Mouse (Mus musculus): Measurements from ENCODE around the gene Olfm2. TPM values are rescaled to one million over a fixed set of nuclear protein-coding genes. Genes with fewer than 3 reads are reported as not detected.

Gene Olfm2
- total RNA-seq, 1 experiment from 2014 or later: 0.46 TPM

DNA sequence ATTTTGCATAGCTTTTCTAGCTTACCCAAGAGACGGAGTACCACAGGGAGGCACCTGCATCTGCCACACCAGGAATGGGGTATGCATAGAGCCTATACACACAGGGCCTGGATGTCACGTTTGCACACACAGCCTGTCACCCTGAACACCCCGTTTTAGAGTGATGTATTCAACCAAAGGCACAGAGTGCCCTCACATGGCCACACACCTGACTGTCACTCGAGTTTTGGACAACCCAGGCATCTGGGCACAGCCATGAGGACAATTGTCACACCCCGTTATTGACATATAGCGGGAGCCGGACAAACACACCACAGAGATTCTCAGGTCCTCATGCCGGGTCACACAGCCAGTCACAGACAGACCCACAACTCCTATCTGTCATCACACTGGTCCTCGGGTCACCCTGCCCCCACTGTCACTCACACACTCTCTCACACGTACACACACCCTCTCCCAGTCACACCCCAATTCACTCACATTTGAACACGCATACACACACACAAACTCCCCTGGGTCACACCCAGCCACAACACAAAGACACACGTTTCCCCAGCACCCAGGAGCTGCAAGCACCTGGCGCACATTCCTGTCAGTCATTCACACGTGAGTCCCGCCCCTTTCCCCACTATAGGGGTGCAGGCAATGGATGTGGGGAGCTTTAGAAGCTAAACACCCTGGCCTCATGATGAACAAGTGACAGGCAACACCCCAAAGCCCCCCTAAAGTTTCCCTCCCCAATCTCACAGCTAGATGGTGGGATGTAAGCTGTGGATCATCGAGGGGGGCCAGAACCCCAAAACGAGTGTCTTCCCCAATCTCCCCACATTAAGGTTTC is 801 bp downstream of the Olfm2 start:
- DNase-seq: no peak

DNA sequence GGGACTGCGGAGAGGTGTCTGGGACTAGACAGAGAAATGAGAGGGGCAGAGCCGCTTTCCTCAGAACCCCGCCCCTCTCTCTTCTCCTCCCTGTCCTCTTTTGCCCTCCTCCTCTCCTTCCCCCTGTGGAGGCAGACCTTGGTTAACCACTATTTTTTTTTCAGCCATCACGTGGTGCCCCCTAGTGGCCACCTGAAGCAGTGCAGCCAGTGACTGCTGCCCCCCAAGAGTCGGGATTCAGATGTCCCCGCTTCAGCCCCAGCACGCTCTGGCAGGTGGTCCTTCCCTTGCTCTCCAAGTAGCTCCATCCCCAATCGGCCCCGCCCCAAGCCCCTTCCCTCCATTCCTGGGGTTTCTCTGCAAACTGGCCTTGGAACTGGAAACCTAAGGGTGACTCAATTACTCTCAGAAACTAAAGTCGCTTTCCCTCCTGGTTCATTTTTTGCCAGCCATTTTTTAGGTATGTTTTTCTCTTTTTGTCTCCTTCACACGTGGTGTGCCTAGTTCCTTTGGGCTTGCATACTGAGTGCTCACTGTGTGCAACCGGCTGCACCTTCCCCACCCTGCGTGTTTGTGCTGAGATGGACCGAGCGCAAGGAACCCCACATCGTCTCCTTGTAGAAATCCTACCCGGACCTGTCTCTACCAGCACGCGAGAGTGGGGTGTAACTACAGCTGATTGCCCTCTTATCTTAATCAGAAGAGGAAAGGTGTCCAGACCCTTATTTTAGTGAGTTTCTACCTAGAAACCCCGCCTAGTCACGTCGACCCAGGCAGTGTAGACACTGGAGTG is 2.0 kb downstream of the Olfm2 start:
- peak; percentile 25 for DNase-seq

DNA sequence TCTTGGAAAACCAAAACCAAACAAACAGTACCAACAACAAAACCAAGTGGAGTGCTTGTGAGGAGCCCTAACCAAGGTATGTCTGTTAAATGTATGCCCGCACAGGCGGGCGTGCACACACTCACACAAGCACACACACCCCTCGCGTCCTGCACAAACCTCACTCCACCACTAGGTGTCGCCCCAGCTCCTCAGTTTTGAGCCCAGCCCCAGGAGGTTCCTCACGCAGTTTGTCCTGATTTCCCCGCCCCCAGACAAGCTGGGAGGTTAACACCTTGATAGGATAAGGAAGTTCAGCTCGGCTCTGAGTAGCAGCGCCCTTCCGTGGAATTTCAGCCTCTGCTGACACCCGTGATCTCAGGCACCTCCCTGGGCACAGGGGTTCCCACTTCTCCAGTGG is 5.7 kb downstream of the Olfm2 start:
- peak; percentile 83 for DNase-seq

DNA sequence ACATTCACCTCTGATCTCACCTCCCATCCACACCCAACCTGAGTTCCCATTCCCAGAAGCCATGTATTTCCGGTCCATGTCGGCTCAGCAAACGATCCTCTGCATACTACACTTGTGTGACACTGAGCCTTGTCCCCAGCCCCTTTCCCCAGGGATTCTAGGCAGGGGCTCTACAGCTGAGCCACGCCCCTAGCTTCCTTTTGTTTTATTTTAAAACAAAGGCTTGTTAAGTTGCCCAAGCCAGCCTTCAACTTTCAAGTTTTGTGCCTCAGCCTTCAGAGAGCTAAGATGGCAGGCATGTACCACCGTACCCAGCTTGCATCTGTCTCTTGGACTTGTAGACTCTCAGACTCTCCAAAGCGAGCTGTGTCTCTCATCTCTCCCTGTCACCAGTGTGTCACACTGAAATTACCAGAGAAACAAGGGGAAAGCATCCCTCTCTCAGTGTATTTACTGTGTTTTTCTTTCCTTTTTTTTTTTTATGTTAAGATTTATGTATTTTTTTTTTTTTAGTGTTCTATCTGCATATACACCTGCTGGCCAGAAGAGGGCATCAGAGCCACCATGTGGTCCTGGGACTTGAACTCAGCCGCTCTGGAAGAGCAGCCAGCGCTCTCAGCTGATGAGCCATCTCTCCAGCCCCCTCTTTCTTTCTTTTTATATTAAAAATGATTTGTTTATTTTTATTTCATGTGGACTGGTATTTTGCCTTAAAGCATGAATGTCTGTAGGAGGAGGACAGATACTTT is 7.7 kb downstream of the Olfm2 start:
- DNase-seq: no peak

DNA sequence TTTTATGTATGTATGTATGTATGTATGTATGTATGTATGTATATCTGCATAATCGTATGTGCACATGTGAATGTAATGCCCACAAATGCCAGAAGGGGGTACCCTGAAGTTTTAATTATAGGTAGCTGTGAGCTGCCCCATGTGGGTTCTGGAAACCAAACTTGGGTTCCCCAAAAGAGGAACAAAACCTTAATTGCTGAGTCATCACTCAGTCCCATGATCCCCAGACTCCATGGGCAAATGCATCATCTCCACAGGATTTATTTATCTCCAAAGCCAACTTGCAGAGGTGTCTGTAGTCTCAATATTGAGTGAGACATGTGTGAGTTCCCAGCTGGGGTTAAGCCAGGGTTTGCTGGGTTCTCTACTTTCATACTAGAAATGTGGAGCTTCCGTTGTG is 8.9 kb downstream of the Olfm2 start:
- DNase-seq: no peak

DNA sequence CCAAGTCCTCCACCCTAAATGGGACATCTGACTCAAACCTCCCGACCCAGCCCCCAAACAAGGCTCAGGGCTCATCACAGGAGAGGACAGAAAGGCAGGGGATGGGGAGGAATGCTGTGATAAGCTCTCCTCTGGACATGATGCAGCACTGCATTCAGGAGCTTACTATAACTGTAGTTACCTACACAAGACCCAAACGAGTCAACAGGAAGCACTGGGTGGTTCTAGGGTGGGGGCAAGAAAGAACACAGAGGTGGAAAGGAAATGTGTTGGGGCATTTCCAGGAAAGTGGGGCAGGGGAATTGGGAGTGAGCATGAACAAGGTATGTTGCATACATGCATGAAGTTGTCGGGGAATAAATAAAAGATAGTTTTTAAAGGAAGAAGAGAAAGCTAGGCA is 11.5 kb downstream of the Olfm2 start:
- DNase-seq: no peak

DNA sequence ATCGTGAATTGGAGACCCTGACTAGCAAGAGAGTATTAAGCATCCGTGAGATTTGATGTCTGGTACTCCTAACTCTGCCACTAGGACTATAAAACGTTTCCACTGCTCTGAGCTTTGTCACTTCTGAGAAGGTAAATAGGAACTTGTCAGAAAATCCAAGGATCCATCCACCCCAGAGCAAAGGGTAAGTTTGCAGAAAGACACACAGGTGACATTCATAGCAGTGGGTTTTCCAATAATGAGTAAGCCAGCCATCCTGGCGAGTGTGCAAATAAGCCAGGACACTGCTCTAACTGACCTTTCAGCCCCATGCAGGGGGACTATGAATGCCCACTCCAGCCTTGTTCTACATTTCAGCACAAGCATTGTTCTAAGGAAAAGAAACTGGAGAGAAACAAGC is 14.4 kb downstream of the Olfm2 start:
- DNase-seq: no peak

DNA sequence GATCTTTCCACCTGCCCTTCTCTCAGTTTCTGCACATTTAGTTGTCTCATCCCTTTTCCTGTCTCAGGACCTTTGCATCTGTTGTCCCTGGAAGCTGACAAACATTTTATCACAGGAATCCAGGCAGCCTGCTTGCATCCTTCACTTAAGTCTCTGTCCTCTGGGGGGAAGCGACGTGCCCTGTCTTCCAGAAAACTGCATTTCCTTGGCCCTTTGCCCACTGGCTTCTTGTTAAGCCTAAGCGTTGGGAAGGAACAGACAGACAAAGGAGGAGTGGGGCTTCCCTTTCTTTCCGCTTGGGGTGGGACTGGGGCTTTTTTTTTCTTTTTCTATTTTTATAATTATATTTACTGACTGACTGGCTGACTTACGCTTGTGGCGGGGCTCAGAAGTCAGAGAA is 16.7 kb downstream of the Olfm2 start:
- no peak for DNase-seq

DNA sequence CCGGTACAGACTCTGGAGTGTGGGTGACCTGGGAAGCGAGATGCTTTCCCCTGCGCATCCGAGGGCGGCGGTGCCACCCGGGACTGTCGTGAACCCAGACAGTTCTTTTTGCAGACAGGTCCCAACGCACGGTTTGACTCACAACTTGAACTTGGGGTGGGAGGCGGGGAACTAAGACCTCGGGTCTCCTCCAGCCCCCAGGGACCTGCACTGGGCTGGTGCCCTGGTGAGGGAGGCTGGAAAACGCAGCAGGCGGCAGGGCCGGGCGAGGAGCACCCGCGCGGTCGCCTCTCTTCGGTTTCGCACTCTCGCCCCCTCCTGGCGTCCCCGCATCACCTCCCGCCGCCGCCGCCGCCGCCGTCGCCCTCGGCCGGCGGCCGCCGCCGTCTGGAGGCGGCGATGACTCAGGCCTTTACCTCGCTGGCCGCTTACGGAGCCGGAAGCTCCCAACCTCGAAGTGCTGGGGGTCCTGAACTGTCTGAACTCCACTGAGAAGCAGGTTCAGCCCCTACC is 18.5 kb downstream of the Olfm2 start:
- DNase-seq: peak; percentile 71

DNA sequence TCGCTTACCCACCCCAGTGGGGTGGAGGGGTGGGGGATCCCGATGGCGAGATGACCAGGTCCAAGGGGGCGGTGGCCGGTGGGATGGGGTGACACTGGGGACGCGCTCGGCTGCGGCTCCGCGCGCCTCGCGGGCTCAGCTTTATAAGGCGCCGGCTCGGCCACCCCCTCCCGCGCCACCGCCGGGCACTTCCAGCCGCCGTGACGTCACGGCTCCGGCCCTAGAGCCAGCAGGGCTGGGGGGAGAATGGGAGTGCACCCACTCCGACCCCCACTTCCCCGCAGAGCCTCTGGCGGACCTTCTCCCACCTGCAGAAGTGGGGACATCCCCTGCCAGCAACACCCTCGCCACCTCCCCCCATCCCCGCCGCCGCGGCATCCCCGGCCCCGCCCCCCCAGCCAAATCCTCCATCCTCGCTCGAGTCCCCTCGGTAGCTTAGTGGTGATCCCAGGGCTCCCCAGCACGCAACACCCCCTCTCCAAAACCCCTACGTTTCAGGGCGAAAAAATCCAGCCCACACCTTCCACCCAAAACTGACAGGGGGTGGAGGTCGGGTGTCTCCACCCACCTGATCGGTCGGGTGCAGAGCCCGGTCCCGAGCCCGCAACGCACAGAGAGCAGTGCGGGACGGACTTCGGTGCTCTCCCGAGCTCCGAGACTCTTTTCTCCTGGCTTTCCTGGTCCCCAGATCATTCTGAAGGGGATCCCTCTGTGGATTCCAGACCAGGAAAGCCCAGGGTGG is 19.1 kb downstream of the Olfm2 start:
- peak; percentile 27 for DNase-seq

DNA sequence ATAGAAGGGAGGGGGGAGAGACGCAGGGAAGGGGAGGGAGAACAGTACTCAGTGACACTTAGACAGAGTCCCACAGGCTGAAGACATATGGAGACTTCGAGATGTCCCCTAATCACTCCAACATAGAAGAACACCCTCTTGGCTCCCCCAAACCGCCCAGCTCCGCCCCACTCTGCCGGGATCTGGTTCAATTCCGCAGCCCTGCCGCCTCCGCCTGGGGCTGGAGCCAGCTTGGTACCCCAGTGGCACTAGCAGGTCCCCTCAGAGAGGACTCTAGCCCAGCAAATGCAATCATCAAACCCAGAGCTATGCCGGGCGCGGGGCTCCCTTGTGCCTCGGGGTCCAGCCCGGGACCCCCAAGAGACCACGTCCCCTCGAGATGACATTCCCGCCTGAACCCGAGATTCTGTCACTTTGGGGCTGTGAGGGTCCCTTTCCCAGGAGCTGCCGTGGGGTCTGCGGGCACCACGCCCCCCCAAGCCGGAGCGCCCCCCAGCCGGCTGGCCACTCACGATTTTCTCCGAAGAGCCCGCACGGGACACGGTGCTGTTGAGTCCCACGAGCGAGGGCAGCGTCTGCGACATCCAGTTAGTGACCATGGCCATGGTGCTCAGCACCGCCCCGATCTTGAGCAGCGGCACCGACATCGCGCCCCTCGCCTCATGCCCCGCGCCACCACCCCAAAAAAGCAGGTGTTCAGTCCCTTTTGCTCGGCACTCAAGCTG is 19.9 kb downstream of the Olfm2 start:
- no peak for DNase-seq

DNA sequence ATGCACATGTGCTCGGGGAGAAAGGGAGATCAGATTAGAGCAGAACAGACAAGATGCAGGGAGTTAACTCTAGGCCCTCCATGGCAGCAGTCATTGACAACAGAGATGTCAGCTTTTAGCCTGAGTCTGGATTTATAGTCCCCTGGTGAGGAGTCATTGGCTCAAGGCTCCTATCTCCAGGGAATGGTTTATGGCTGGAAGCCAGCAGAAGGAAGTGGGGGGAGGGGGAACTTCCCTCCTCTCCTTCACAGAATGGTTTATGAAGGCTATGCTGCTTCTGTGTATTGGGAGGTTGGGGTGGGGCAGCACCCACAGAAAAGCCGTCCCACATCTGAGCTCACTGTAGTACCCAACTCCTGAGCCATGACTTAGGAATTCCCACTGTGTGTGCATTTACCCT is 24.6 kb downstream of the Olfm2 start:
- peak; percentile 22 for DNase-seq

DNA sequence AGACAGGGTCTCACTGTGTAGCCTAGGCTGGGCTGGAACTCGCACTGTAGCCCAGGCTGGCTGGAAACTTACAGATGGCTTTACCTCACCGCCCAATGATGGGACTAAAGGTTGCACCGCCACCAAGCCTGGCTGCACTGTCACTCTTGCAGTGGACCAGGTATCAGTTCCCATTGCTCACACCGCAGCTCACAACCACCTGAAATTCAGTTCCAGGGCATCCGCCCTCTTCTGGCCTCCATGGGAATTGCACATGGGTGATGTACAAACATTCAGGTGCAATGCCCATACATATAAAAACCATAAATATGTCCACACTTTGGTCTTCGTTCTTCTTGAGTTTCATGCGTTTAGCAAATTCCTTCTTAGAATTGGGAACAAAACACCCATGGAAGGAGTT is 30.8 kb downstream of the Olfm2 start:
- no peak for DNase-seq

DNA sequence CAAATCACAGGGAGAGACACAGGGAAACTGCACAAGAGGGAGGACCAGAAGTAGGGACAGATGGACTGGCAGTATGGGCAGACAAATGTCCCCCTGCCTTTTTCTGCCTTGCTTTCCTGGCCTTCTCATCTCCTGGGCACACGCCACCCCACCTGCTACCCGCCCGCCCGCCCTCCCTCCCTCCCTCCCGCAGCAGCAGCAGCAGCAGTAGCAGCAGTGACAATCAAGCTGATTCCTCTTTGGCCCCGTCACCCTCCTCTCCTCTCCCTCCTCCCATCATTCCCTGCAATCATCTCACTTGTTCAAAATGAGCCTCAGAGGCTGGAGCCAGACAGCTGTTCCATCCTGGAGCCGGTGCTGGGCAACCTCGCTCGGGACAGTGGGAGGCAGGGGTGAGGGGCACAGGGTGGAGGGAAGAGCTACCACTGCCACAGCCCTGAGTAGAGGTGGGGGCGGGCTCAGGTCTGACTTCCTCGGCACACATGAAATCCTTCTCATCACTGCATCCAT is 32.6 kb downstream of the Olfm2 start:
- no peak for DNase-seq

DNA sequence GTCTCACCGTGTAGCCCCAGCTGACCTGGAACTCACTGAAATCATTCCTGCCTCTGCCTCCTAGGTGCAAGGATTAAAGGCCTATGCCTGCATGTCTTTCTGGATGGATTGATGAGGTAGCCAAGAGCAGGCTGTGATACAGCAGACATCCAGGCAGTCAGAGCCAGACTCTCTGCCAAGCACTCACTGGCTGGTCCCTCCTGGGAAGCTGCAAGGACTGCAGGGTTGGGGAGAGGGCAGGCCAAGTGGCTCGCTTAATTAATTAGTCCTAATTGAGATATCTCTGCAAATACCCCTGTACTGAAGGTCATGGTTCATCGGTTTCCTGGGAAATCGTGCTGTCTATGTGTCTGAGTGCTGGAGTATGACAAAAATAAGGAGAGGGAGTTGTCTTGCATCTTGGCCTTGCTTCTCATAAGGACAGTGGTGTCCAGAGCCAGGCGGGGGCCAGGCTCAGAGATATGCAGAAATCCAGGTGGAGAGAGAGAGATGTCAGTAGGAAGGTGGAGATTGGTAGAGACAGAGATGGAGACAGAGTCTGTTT is 33.1 kb downstream of the Olfm2 start:
- no peak for DNase-seq

DNA sequence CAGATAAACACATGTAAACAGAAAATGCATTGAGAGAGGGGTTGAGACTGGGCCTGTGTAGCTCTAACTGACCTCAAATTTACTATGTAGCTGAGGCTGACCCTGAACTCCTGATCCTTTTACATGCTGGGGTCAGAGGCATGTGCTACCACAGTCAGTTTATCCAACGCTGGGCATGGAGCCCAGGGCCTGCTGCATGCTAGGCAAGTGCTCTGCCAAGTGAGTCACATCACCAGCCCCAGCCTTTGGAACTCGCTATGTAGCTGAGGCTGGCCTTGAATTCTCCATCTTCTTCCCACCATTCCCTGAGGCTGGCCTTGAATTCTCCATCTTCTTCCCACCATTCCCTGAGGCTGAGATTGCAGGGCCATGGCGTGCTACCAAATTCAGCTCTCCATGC is 35.7 kb downstream of the Olfm2 start:
- peak; percentile 73 for DNase-seq

DNA sequence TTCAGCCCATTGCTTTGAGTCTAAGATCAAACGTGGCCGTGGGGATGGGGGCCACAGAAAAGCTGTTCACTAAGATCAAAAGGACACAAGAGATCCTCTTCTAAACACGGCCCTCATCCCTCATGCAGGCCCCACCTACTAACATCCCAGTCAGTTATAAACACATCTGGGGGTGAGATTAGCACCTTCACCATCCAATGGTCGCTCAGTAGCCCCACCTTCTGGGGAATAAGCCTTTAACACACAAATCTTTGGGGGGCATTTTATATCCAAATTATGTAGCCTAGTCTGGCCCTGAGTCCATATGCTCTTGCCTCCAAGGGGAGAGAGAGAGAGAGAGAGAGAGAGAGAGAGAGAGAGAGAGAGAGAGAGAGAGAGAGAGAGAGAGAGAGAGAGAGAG is 40.2 kb downstream of the Olfm2 start:
- DNase-seq: no peak

DNA sequence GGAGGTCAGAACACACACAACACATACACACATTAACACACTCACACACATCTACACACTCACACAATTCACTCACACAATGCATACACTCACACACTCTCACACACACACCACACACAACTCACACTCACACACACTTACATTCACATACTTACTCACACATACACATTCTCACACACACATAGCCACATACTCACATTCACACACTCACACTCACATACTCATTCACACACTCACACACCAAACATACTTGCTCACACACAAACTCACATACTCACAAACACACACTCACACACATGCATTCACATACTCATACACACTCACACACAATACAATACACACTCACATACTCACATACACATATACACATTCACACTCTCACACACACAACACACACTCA is 40.7 kb downstream of the Olfm2 start:
- no peak for DNase-seq

DNA sequence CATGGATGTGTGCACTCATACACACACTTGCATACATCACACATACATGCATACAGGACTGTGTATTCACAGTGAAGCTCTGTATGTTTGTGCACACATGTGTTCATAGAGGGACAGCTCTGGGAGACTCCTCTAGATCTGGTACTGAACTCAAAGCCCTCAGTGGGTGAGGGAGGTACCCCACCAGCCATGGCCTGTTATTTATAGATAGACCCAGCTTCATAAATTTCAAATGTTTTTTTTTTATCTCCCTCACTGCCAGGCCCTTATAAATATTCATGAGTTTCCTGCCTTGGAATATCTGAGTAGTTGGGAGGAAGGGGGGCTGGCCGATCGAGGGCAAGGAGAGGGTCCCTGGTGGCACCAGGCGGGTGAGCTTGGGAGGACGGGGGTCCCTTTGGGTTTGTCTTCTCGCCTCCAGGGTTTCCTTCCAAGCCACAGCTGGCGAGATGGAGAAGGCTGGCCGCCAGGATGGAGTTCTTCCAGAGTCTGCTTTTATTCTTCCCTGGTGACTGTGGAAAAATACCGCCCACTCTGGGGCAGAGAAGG is 42.2 kb downstream of the Olfm2 start:
- DNase-seq: no peak

DNA sequence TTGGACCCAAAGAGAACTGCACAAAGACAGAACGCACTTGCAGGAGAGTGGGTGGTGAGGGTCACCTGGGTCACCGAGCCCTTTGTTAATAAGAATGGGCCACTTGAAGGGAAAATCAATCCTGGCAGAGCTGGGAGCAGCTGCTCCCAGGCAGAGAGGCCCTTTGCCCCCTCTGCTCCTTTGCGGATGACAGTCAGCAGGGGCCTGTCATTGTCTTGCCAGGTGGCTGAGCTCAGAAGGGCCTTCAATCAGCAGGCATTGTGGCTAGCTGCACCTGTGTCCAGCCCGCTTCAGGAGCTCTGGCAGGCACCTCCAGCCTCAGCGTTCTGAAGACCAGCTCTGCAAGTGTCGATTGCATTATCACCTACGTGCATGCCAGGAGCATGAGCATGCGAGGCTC is 48.7 kb downstream of the Olfm2 start:
- DNase-seq: no peak
